Mouse (Mus musculus) 416B (cell line): ENCODE data around the gene Zer1.
"Not testable (repeated sequence)": the region's sequence is repeated elsewhere in the genome, so short reads cannot be mapped to it uniquely, and the experiment has no call there.

Experiments used
- DNase-seq: peaks from one replicate; pipeline ENCODE4 v3.0.0; 2011; ENCODE audit warnings: low read depth

Zer1 gene

GRCm38 (mm10) chr2:30124472-30125274 lies at the start of gene Zer1:
Gene Zer1, minus strand, starts transcription at chr2:30124585.
- DNase-seq: peak; percentile 95

GRCm38 (mm10) chr2:30173541-30174240 lies 49.3 kb upstream of the Zer1 start:
- DNase-seq: no peak

- DNase-seq: no peak
Observed at GRCm38 (mm10) chr2:30171997-30172382, 47.6 kb upstream of the Zer1 start.

GRCm38 (mm10) chr2:30171371-30171996 lies 47.1 kb upstream of the Zer1 start, which contains the start of gene Endog:
Gene Endog, plus strand, starts transcription at chr2:30171493.
- DNase-seq: no peak

GRCm38 (mm10) chr2:30166677-30167076 lies 42.3 kb upstream of the Zer1 start:
- DNase-seq: peak; percentile 35

- DNase-seq: no peak
Observed at GRCm38 (mm10) chr2:30164340-30164932, 40.1 kb upstream of the Zer1 start.

- DNase-seq: peak; percentile 76
Observed at GRCm38 (mm10) chr2:30161809-30162208, 37.4 kb upstream of the Zer1 start.

GRCm38 (mm10) chr2:30159871-30160270 lies 35.5 kb upstream of the Zer1 start:
- not testable (repeated sequence) for DNase-seq

- DNase-seq: no peak
Observed at GRCm38 (mm10) chr2:30152616-30153015, 28.2 kb upstream of the Zer1 start.

GRCm38 (mm10) chr2:30151840-30152239 lies 27.5 kb upstream of the Zer1 start:
- no peak for DNase-seq

GRCm38 (mm10) chr2:30147466-30147865 lies 23.1 kb upstream of the Zer1 start:
- no peak for DNase-seq

GRCm38 (mm10) chr2:30144436-30144835 lies 20.1 kb upstream of the Zer1 start:
- no peak for DNase-seq

GRCm38 (mm10) chr2:30140021-30140420 lies 15.6 kb upstream of the Zer1 start:
- DNase-seq: not testable (repeated sequence)

GRCm38 (mm10) chr2:30136458-30136857 lies 12.1 kb upstream of the Zer1 start:
- no peak for DNase-seq

GRCm38 (mm10) chr2:30134928-30135620 lies 10.7 kb upstream of the Zer1 start:
- DNase-seq: no peak

GRCm38 (mm10) chr2:30134378-30134711 lies 10.0 kb upstream of the Zer1 start:
- peak; percentile 35 for DNase-seq

GRCm38 (mm10) chr2:30133613-30134377 lies 9.4 kb upstream of the Zer1 start, which contains the start of gene Tbc1d13:
Gene Tbc1d13, plus strand, starts transcription at chr2:30133746.
- DNase-seq: peak; percentile 98

GRCm38 (mm10) chr2:30132801-30133612 lies 8.6 kb upstream of the Zer1 start:
- peak; percentile 77 for DNase-seq

GRCm38 (mm10) chr2:30131240-30131639 lies 6.9 kb upstream of the Zer1 start:
- DNase-seq: peak; percentile 41

- no peak for DNase-seq
Observed at GRCm38 (mm10) chr2:30130156-30130555, 5.8 kb upstream of the Zer1 start.
